Mouse (Mus musculus) fibroblast of lung, adult 2 months (primary cell): ENCODE data around the gene Fbln1.
A peak's percentile ranks its signal among the peaks of the same experiment; 100 is the strongest.

Experiments
- DNase-seq: peaks from one replicate; pipeline ENCODE4 v3.0.0-alpha.2; 2011; ENCODE audit warnings: low read depth

Fbln1 gene

GRCm38 (mm10) chr15:85205792-85206702, at the start of gene Fbln1:
Gene Fbln1 (plus strand): TSS chr15:85205949.
- DNase-seq, result no peak

- DNase-seq, result no peak
Observed at GRCm38 (mm10) chr15:85156198-85156597, 49.6 kb upstream of the Fbln1 start.

- DNase-seq, result no peak
Observed at GRCm38 (mm10) chr15:85161416-85161815, 44.3 kb upstream of the Fbln1 start.

GRCm38 (mm10) chr15:85162693-85163663, 42.8 kb upstream of the Fbln1 start:
- DNase-seq, result peak; percentile 58

- DNase-seq, result peak; percentile 31
Observed at GRCm38 (mm10) chr15:85166433-85166933, 39.3 kb upstream of the Fbln1 start.

GRCm38 (mm10) chr15:85167086-85167679, 38.6 kb upstream of the Fbln1 start:
- DNase-seq, result no peak

- no peak for DNase-seq
Observed at GRCm38 (mm10) chr15:85172054-85172453, 33.7 kb upstream of the Fbln1 start.

- no peak for DNase-seq
Observed at GRCm38 (mm10) chr15:85173425-85173824, 32.3 kb upstream of the Fbln1 start.

- no peak for DNase-seq
Observed at GRCm38 (mm10) chr15:85174060-85174459, 31.7 kb upstream of the Fbln1 start.

GRCm38 (mm10) chr15:85177576-85177975, 28.2 kb upstream of the Fbln1 start:
- DNase-seq, result no peak

GRCm38 (mm10) chr15:85178172-85178571, 27.6 kb upstream of the Fbln1 start:
- DNase-seq, result no peak

- no peak for DNase-seq
Observed at GRCm38 (mm10) chr15:85179528-85180180, 26.1 kb upstream of the Fbln1 start.

GRCm38 (mm10) chr15:85180368-85180767, 25.4 kb upstream of the Fbln1 start:
- DNase-seq, result no peak

GRCm38 (mm10) chr15:85182063-85182462, 23.7 kb upstream of the Fbln1 start:
- no peak for DNase-seq

- no peak for DNase-seq
Observed at GRCm38 (mm10) chr15:85186916-85187315, 18.8 kb upstream of the Fbln1 start.

- DNase-seq, result no peak
Observed at GRCm38 (mm10) chr15:85188167-85188778, 17.5 kb upstream of the Fbln1 start.

GRCm38 (mm10) chr15:85200446-85201289, 5.1 kb upstream of the Fbln1 start:
- DNase-seq, result no peak

- DNase-seq, result no peak
Observed at GRCm38 (mm10) chr15:85202199-85202598, 3.5 kb upstream of the Fbln1 start.

- no peak for DNase-seq
Observed at GRCm38 (mm10) chr15:85202787-85203186, 3.0 kb upstream of the Fbln1 start.

- no peak for DNase-seq
Observed at GRCm38 (mm10) chr15:85204383-85204782, 1.4 kb upstream of the Fbln1 start.
